Mouse (Mus musculus) retina, postnatal 1 day (tissue): ENCODE results near the gene Vps52.

Experiments used
- DNase-seq: peaks from one replicate; pipeline ENCODE4 v3.0.0-alpha.2; 2012

The Vps52 gene

DNA sequence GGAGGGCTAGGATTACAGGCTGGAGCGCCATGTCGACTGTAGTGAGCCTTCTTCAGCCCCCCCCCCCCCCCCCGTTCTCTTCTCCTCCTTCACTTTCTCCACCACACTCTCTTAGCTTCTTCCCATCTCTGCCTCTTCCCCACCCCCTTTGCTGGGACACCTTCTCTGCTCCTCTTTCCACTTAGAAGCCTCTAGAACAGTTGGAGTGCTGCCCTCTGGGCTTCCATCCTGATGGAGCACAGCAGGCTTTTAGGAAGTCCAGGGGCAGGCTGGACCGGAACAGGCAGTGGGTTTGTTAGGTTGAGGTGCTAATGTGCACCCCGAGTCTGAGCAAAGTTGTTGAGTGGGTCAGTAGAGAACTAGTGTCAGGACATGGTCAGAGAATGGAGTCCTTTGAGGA is 54.5 kb downstream of the Vps52 start:
- no peak for DNase-seq

DNA sequence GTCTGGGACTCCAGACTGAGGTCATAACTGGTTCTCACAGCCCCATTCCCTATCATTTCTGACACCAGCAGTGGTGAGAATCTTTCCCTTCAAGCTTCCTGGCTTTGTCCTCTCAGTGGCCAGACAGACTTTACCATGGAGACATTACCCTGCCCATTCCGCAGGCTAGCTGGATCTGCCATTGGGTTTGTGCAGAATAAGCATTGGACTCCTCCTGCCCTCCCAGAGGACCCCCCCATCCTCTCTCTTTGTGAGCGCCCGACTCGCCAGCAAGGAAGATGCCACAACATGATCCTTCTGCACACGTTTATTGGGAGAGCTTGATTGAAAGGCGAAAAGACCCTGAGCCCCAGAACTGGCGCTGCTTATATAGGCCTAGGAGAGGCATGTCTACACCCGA is 57.8 kb downstream of the Vps52 start:
- no peak for DNase-seq
